Mouse (Mus musculus) embryo, embryonic 9.5 days (tissue): ENCODE measurements around the gene St6galnac6.

ENCODE experiments used
- DNase-seq: peaks from one replicate; pipeline ENCODE4 v3.0.0-alpha.2; 2017; ENCODE audit errors: extremely low spot score

The St6galnac6 gene

DNA sequence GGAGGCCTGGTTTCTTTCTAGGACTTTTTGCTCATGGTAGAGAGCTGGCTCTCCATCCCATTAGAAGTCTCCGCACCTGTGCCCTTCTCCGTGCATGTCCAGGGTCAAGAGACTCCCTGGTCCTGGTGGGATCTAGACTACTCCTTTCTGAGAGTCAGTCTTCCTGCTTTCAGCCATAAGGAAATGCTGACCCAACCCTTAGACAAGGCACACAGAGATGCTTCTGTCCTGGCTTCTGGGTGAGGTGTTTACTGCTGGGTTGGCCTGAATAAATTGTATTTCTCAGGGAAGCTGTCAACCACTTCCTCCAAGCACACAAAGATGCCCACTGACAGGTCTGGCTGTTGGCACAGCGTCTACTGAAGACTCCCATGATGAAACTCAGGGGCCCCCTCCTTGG, at the start of gene St6galnac6:
St6galnac6 (plus strand) TSS at position 301 of the 400 bp plus-strand sequence.
- DNase-seq, result no peak

DNA sequence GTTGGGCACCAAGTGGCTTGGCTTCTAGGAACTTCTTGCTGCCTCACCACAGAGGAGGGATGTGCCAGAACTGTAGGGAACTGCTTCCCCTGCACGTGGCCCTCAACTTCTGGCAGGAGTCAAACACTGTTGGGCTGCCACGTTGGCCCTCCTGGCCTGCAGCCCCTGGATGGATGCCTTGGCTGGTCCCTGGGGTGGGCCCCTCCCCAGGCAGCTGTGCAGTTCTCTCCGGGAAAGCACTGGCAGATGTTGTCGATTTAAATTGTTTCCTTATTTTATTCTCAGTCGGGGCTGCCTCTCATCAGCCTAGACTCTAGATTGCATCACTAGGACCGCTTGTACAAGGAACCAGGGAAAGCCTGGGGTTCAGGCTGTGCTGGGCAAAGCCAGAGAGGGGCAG, 49.7 kb upstream of the St6galnac6 start:
- no peak for DNase-seq

DNA sequence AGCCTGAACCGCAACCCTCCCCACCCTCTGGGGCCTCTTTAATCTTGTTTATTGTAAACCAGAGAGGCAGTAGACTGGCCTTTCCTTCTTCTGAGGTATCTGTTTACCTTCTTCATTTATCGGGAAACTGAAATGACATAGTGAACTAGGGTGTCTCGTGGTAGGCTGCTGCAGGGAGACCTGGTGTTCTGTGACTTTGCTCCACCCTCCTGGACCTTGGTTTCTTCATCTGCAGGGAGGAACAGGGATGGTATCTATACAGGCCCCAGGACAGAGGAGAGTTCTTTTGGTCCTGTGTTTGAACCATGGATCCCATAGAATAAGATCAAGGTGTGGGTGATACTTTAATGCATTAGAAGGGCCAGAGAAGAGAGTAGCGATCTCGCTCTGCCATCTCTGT, 48.3 kb upstream of the St6galnac6 start:
- DNase-seq, result no peak

DNA sequence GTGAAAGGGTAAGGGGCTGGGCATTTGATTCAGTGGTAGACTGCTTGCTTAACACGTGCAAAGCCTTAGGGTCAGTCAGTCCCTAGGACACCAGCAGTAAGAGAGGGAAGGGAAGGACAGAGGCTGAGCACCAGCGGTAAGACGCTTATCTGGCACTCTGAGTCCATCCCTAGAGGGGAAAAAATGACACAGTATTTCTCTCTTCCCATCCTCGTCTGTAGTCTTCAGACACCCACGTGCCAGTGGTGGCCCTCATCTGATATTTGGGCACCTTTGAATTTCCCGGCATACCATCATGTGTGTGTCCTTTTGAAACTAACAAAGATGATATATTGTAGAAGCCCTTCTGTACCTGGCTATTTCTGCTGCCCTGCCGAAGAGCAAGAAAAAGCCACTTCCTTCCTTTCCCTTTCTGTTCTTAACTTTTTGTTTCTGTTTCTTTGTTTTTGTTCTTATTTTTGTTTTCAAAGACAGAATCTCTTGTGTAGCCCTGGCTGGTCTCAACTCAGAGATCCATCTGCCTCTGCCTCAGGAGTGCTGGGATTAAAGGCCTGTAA, 45.8 kb upstream of the St6galnac6 start:
- DNase-seq, result no peak

DNA sequence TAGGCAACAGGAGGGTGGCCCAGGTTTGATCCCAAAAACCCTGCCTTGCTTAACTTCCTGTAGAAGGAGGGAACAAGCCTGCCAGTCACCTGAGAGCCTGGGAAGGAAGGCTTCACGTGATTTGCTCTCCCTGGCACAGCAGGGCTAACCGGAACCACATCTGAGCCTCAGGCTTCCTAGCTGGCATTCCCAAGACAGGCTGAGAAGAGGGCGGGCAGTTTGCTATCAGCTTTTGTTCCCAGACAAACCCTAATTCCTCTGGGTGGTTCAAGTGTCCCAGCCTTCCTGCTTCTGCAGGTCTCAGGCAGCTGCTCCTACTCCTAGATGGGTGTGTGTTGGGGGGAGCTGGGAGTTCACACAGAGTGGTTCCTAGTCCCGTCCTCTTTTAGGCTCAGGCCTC, 44.0 kb upstream of the St6galnac6 start:
- no peak for DNase-seq

DNA sequence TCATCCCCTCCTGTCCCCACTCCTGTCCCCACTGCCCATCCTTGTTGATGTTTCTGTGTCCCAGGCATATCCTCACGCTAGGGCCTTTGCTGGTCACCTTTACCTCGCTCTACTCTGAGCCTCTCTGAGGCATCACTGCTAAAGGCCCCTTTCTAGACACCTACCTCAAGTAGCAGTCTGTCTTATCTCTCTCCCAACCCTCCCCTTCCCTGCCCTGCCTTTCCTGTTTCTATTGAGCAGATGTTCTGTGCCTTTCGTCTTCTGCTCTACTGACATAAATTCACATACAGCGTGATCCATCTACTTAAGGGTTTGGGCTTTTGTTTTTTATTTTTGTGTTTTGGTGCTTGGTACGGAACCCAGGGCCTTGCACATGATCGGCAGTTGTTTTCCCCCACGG, 43.5 kb upstream of the St6galnac6 start:
- no peak for DNase-seq

DNA sequence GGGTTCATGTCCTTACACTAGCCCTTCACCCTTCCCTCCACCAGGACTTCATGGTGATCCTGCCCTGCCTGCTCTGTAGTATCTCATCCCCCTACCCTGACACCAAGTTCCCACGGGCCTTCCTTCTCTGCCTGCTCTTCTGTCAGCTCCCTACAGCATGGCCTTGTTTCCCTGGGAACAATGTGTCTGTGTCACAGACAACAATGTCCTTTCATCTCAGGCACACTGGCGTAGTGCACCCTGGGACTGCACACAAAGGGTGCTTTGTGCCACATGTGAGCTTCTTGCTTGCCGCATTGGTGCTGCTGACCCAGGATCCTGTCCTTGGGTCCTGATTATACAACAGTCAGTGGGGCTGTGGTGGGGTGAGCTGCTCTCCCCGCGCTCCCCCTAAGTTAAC, 39.9 kb upstream of the St6galnac6 start:
- peak; percentile 47 for DNase-seq

DNA sequence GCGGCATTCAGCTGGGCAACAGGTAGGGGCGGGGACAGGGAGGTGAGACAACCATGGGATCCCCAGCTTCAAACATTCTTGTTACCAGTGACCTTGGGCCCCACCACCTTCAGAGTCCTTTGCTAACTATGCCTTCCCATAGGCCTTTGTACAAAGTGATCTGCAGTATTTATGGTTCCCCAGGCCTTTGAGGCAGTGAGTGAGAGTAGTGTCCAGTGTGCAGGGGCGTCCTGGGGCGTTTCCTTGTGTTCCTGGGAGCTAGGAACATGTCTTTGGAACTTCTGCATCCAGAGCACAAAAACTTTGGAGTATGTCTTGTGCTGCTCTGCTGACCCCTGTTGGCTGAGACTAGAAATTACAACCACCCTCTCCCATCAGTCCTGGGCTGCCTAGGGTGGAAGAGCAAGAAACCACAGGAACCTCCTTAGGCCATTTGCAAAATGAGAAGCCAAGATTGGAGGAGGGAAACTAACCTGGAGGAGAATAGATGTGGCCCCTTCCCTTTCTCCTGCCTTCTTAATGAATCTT, 32.9 kb upstream of the St6galnac6 start:
- peak; percentile 68 for DNase-seq

DNA sequence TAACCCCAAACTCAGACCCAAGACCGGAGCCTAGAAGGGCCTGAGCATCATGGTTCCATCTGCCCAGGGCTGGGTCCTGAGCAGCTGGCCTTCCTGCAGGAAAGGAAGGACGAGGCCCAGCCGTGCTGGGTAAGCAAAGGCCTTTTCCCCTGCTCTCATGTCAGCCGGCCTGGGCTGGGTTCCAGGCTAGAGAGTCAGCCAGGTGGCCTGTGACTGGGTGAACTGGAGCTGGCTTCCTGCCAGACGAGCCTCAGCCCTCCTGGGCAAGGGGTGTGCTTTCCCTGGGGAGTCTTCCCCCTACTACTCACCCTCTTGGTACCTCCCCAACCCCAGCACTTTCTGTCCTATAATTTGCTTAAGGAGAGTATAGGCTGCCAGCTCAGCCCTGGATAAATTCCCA, 31.4 kb upstream of the St6galnac6 start:
- no peak for DNase-seq

DNA sequence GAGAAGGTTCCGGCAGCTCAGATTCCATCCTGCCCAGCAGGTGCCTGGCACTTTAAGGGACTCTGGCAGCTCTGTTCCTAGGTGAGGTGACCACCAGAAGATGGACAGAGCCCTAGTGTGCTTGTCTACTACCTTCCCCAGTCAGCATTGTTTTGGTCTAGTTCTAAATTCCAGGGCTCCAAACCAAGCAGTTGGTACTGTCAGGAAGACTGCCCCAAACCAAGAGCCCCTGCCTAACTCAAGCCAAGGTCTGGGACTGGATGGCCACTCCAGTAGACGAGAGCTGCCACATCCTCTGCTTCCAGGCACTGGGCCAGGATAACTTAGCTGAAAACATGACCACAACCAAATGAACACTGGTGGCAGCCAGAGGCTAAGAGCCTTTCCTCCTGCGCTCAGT, 30.6 kb upstream of the St6galnac6 start:
- no peak for DNase-seq

DNA sequence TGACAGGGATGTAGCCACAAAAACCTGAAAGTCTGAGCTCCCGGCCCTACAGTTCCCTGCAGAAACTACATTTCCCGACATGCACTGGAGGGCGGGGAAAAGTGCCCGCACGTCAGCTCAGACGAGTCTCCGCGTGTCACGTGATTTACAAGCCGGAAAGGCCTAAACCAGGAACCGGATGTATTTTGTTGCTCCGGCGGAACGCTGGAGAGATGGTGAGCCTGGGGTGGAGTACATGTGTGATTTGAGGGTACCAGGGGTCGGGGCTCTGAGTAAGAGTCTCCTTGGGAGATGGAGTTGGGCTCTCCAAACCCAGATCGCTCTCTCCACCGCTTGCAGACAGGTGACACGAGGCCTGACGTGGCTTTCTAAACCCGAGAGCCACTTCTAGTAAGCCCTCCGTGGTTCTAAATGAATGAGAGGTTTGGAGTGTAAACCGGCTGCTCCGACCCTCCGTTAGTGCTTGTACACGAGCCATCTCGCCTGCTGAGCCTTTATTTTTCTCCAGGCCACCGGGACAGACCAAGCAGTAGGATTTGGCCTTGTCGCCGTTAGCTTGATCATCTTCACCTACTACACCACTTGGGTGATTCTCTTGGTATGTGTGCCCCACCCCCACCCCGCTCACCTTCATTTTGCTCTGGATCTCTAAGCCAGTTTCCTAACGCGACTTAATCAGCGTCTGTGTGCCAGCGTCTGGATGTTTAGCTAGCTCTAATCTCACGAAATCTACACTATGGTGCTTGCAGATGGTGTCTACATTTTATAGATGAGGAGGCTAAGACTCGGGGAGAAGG, 28.6 kb upstream of the St6galnac6 start, which contains the start of gene Dpm2:
Dpm2 (plus strand) TSS at position 161 of the 797 bp plus-strand sequence.
- DNase-seq, result peak; percentile 86

DNA sequence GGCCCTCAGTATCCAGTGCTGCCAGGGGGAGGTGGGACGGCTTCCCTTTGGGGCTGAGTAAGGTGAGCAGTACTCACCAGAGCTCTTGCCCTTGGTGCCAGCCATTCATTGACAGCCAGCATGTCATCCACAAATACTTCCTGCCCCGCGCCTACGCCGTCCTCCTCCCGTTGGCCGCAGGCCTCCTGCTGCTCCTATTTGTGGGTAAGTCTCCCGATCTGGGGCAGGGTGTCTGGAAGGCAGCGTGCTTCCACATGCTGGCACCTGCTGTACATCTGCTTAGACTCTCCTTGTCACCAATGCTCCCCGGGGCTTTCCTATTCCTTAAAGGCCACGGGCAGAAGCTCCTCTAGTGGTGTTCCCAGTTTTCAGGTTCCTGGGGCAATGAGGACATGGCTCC, 27.3 kb upstream of the St6galnac6 start:
- DNase-seq, result no peak

DNA sequence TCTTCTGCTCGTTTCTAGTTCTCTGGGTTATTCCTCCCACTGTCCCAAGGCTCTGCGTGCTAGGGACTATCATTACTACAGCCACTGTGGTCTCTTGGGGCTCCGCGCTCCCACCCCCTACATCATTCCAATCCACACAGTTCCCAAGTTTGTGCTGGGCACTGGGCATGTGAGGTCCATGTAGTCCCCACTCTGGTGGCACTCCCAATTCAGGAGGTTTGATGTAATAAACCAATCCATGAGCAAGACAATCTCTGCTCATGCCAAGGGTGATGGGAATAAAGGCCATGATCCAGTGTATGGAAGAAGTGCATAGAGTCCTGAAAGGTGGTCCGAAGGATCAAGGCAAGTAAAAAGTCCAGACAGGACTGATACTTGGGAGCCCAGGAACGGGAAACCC, 25.0 kb upstream of the St6galnac6 start, which contains the start of gene Pip5kl1:
Pip5kl1 (plus strand) TSS at position 301 of the 400 bp plus-strand sequence.
- DNase-seq, result no peak

DNA sequence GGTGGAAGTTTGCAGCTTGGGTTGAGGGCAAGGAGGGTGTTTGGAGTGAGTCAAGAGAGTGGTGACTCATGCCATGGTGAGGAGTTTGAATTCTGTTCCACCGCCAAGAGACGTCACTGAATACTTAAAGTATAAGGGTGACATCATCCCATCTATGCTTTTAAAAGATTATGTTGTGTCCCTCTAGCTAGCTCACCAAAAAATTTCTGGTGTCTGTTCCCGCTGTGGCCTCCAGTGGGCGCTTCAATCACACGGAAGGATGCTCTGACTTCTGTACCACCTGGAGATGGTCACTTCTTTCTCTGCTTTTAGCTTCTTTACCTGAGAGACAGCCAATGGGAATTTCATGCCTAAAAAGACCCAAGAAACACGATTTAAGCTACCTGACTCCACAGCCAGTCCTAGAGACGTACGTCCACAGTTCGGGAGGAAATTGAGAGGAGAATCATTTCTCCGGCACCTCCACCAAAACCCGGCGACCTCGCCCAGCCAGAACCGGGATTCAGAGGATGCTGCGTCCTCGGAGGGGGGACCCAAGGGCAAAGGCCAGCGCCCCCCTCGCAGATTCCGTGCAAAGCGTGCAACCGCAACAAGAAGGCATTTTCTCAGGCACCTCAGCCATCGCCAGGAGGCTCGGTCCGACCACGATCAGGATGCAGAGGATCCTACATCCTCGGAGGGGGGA, 24.5 kb upstream of the St6galnac6 start:
- DNase-seq, result peak; percentile 63

DNA sequence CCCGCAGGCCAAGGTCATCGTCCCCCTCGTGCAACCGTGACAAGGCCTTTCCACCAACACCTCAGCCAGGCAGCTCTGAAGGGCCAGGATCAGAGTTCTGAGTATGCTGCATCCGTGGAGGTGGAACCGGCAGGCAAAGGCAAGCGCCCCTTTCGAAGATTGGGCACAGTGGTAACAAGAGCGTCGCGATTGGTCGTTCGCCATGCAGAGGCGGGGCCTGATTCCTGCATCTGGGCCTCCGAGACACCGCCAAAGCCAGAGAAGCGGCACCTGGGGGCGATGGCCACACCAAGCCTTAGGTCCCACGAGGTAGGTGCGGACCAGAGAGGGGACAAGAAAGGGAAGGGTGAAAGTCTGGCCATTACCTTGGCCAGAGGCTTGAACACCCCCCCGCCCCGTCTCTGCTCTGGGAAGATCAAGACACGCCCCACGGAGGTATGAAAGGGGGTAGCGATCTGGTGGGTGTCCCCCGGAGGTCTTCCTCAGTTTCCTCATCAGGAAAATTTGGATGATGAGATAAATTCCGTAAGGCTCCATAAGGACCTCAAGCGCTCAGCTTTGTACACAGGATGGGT, 23.8 kb upstream of the St6galnac6 start, which contains the start of gene 9430097D07Rik:
9430097D07Rik (minus strand) TSS at position 99 of the 575 bp plus-strand sequence.
- DNase-seq, result peak; percentile 70

DNA sequence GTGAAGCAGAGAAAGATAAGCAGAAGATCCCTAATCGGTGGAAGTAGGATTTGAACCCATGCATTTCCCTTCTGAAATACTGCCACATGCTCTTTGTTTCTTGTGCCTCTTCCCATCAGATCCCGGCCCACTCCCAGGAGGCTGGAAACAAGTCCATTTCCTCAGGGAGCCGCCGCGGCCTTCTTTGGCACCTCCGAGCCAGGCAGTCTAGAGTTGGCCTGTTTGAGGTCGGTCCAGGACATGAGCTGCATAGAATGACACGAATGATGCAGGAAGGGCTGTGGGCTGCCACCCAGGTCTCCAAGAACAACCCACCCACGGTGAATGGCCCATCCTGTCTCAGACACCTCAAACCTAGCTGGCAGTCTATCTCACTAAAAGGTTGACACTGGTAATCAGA, 23.0 kb upstream of the St6galnac6 start:
- no peak for DNase-seq

DNA sequence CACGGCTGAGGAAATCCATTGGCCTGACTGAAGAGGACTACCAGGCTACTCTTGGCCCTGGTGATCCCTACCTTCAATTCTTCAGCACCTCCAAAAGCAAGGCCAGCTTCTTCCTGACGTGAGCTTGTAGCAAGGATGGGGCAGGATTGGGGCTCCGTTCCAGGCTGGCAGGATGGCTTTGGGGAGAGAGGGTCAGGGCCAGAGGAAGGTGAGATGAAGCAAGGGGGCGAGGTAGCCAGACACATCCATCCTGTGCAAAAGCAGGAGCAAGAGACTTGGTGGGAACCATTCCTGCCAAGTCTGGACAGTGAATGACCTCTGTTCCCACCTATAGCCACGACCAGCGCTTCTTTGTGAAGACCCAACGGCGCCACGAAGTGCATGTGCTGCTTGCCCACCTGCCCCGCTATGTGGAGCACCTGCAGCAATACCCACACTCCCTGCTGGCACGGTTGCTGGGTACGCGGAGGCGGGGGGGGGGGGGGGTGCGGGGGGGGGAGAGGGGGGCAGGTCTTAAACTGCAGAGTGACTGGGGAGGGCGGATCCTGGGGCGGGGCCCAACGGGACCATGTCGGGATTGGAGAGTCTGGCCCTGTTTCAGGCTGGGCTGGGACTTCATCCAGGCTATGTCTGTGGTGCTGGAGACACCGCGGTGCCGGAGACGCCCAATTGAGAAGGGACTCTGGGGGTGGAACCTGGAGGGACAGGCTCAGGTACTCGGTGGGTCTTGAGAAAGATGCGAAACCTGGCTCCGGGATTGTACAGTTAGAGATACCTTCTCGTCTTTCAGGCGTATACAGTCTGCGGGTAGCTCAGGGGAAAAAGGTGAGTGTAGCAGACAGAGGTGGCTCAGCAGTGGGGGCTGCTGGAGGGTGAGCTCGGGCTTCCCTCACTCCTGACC, 21.1 kb upstream of the St6galnac6 start:
- DNase-seq, result no peak

DNA sequence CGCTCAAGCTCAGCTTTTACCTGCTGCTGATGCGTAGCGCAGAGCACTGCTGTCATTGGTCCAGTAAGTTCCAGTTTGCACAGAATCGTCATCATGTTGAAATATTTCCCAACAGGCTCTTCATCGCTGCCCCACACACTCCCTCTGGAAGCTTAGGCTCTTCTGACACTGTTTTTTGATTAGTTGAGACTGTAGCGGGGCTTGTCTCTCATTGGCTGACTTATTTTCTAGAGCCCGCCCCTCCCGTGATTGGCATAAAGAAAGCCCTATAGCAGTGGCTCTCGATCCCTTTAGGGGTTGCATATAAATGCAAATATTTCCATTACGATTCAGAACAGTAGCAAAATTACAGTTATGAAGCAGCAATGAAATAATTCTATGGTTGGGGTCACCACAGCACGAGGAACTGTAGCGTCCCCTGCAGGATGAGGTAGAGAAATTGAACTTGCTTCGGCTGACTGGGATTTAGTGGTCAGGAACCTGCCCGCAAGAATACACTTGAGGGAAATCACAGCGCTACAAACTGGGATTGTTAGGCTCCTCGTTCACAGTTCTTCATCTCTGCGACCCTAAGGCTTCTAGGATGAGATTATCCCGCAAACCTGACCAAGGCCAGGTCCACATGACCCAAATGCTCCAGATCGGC, 17.9 kb upstream of the St6galnac6 start:
- peak; percentile 63 for DNase-seq

DNA sequence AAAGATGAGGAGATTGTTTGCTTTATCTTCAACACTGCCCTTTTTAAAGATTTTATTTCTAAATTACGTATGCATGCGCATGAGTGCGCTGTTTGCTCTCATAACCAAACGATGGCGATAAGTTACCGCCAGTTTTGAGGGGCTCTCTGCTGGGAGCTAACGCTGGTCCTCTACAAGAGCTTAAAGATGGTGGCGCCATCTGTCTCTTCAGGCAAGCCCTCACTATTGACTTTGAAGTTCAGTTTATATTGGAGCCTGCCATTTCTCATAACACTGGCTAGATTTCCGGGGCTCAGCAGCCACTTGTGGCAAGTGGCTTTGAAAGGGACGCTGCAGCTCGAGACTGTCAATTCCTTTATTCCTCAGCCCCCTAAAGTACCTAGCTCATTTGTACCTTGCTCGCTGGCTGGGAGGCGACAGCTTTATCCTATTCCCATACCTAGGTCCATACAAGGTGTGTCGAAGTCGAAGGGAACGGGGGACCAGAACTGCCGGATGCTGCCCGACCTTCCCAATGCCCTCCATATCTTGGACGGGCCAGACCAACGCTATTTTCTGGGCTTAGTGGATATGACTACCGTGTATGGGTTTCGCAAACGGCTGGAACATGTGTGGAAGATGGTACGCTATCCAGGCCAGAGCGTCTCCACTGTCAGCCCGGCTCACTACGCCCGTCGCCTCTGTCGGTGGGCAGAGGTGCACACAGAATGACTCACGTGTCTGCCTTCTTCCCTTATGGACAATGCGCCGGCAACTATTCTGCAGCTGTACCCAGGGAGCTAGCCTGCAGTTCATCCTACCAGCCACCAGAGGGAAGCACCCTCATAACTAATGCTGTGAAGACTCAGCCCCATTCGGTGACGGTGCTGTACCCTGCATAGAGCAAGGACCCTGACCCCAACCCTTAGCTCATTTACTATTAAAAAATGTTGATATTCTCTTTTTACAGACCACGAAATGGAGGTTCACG, 16.4 kb upstream of the St6galnac6 start:
- DNase-seq, result peak; percentile 78
